Mouse (Mus musculus) ES-E14 (cell line): Measurements from ENCODE around the gene Amotl1. TPM values are rescaled to one million over a fixed set of nuclear protein-coding genes. Genes with fewer than 3 reads are reported as not detected.

Experiments used
- DNase-seq: peaks from one replicate; pipeline ENCODE4 v3.0.0-alpha.2; 2013; ENCODE audit warnings: low read depth, low spot score
- H3K27ac ChIP-seq: 2 replicates; pipeline ENCODE4 v1.5.1; 2012; ENCODE audit warnings: low read depth, mild to moderate bottlenecking, low read length, moderate library complexity, mixed read lengths; ENCODE audit not compliant: poor library complexity, insufficient read depth, severe bottlenecking
- H3K36me3 ChIP-seq: 2 replicates; pipeline ENCODE4 v1.6.1; 2012; ENCODE audit warnings: mild to moderate bottlenecking, low read length, moderate library complexity, mixed read lengths; ENCODE audit not compliant: control insufficient read depth, poor library complexity, insufficient read depth, severe bottlenecking
- H3K4me1 ChIP-seq, 2 experiments: fragments of 150-350 bp in 1 of 2; sonication (generic) in 1 of 2; 2 replicates each; pipeline ENCODE4 v1.6.1; 2012; ENCODE audit warnings: low read length in 2 of 2, mild to moderate bottlenecking in 1 of 2, mixed read lengths in 1 of 2; ENCODE audit not compliant: control insufficient read depth in 2 of 2, insufficient read depth in 2 of 2, poor library complexity in 1 of 2
- H3K4me3 ChIP-seq, 2 experiments: fragments of 150-350 bp in 1 of 2; sonication (generic) in 1 of 2; 2 replicates each; pipeline ENCODE4 v1.5.1; 2012; ENCODE audit warnings: low read length in 2 of 2, low read depth in 1 of 2, mild to moderate bottlenecking in 1 of 2, mixed read lengths in 1 of 2; ENCODE audit not compliant: insufficient read depth in 1 of 2, poor library complexity in 1 of 2, severe bottlenecking in 1 of 2
- H3K9ac ChIP-seq: 2 replicates; pipeline ENCODE4 v1.6.1; 2012; ENCODE audit warnings: low read depth, mild to moderate bottlenecking, low read length, mixed read lengths; ENCODE audit not compliant: poor library complexity, insufficient read depth, severe bottlenecking
- H3K9me3 ChIP-seq: fragments of 150-350 bp; sonication (generic); 2 replicates; pipeline ENCODE4 v1.6.1; 2012; ENCODE audit warnings: low read depth, mild to moderate bottlenecking, low read length; ENCODE audit not compliant: control insufficient read depth, insufficient read depth
- CHD2 ChIP-seq: IDR thresholded peaks from 2 replicates; pipeline ENCODE4 v1.6.1; 2014; ENCODE audit warnings: mild to moderate bottlenecking, low read depth, low read length, inconsistent platforms
- HCFC1 ChIP-seq: IDR thresholded peaks from 2 replicates; pipeline ENCODE4 v1.6.1; 2012; ENCODE audit warnings: low read length, inconsistent platforms, borderline replicate concordance; ENCODE audit not compliant: insufficient read depth
- MAFK ChIP-seq: IDR thresholded peaks from 2 replicates; pipeline ENCODE4 v1.6.1; 2014; ENCODE audit warnings: mild to moderate bottlenecking, low read depth, low read length, inconsistent platforms; ENCODE audit not compliant: insufficient read depth
- ZC3H11A ChIP-seq: IDR thresholded peaks from 2 replicates; pipeline ENCODE4 v1.6.1; 2012; ENCODE audit warnings: low read depth, mild to moderate bottlenecking, inconsistent platforms, low read length, borderline replicate concordance
- ZNF384 ChIP-seq: IDR thresholded peaks from 2 replicates; pipeline ENCODE4 v1.6.1; 2012; ENCODE audit warnings: low read depth, low read length, inconsistent platforms
- in situ Hi-C, 2 experiments: fragments of 600-800 bp; cut with MboI; formaldehyde crosslinking; loops; one replicate each; pipeline ENCODE4 v1.15.1; 2025; ENCODE audit warnings: low sequenced_read_pairs in 2 of 2, inconsistent platforms in 1 of 2; ENCODE audit not compliant: unreplicated experiment in 2 of 2
- total RNA-seq: library from RNA; depleted of rRNA; stranded (reverse); fragments of 300-350 nt; gene quantifications from 2 replicates; pipeline ENCODE4 v1.2.3, GENCODE M21; 2012

The Amotl1 gene
- total RNA-seq, 1 experiment, result 24.6 TPM

DNA sequence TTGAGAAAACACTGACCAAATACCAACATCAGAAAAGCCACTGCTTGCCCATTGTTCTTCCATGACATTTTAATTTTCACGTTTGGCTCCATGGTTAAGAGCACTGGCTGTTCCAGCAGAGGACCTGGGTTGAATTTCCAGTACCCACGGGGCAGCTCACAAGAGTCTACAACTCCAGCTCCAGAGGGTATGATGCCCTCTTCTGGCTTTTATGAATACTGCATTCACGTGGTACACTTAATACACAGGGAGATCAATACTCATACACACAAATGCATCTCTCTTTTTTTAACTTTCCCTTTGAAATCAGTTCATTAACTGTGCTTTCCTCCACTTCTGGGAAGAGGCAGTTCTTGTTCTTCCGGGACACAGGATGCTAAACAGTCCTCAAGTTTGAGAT, 41.4 kb downstream of the Amotl1 start:
- no peak overlapping the region for H3K27ac ChIP-seq
- TF ChIP-seq ZC3H11A, result no peak
- no peak for TF ChIP-seq ZNF384
- TF ChIP-seq MAFK, result no peak
- TF ChIP-seq HCFC1, result no peak
- TF ChIP-seq CHD2, result no peak
- no peak for DNase-seq
- no peaks in the 10 kb centered on the region for H3K4me1 ChIP-seq
- no peaks in the 10 kb centered on the region for H3K36me3 ChIP-seq
- no peak overlapping the region for H3K4me3 ChIP-seq
- no peaks in the 10 kb centered on the region for H3K9me3 ChIP-seq
- in situ Hi-C loops, result no loop called here
- no peak overlapping the region for H3K9ac ChIP-seq

DNA sequence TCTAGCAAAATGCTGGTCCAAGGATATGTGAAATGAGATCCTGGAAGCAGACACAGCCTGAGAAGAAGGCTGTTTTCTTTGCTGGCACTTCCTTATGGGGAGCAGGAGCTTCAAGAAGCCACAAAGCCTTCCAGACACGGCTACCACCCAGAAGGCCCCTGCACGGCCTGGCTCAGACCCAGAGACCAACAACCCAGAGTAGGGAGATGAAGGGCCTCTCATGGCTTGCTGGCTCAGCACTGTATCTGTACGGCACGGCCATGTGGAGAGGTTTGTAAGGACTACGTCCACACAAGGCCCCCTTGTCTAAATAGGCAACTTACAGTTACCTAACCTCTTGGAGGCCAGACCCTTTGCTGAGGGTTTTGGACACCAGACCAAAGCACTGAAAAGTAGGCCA, 45.1 kb downstream of the Amotl1 start:
- Histone ChIP-seq H3K9ac (no peak overlapping the region), H3K4me3 (no peak overlapping the region), H3K36me3 (peaks cover 2% of the 10 kb centered on the region; the same call in 1 of the 2 replicates), H3K27ac (no peak overlapping the region), H3K4me1 (no peaks in the 10 kb centered on the region), H3K9me3 (no peaks in the 10 kb centered on the region)
- no peak for TF ChIP-seq CHD2
- TF ChIP-seq ZC3H11A, result no peak
- no peak for TF ChIP-seq MAFK
- no peak for TF ChIP-seq ZNF384
- no peak for TF ChIP-seq HCFC1
- in situ Hi-C loops, result no loop called here
- no peak for DNase-seq

DNA sequence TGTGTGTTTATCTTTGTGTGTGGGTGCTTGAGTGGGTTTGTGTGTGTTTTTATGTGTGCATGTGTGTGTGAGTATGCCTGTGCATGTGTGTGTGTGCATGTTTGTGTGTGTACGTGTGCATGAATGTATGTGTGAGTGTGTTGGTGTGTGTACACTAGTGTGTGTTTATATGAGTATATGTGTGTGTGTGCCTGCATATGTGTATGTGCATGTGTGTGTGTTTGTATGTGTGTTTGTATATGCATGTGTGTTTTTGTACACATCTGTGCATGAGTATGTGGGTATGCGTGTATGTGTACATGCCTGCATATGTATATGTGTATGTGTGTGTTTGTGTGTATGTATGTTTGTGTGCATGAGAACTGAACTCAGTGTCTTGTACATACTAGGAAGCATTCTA, 46.7 kb downstream of the Amotl1 start:
- Histone ChIP-seq H3K4me1 (no peaks in the 10 kb centered on the region), H3K4me3 (no peak overlapping the region), H3K9me3 (no peaks in the 10 kb centered on the region), H3K9ac (no peak overlapping the region), H3K27ac (no peak overlapping the region), H3K36me3 (peaks cover 5% of the 10 kb centered on the region; the same call in 1 of the 2 replicates)
- in situ Hi-C loops, result no loop called here
- no peak for DNase-seq
- TF ChIP-seq ZC3H11A (no peak), MAFK (no peak), CHD2 (no peak), HCFC1 (no peak), ZNF384 (no peak)

DNA sequence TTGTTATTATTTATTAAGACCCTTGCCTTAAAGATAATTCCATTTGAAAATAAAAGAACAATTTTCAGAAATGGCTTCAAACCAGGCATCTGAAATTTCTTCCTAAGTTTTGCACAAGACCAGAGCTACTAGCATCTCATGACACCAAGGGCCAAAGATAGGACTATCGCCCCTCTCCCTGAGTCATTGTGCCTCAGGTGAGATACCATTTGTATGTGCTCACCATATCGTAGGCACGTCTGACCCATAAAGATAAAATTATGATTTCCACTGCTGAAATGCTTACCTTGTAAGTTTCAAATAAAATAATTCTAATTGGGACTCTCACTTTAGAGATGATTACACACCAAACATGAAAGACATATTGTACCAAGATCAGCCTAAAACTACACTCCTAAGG, 47.4 kb downstream of the Amotl1 start:
- TF ChIP-seq HCFC1 (no peak), CHD2 (no peak), MAFK (no peak), ZNF384 (no peak), ZC3H11A (no peak)
- DNase-seq, result no peak
- no peaks in the 10 kb centered on the region for H3K4me1 ChIP-seq
- no peak overlapping the region for H3K4me3 ChIP-seq
- no peaks in the 10 kb centered on the region for H3K9me3 ChIP-seq
- H3K36me3 ChIP-seq, result peaks cover 11% of the 10 kb centered on the region; the same call in 1 of the 2 replicates
- no peak overlapping the region for H3K9ac ChIP-seq
- in situ Hi-C loops, result no loop called here
- H3K27ac ChIP-seq, result no peak overlapping the region

- no peak for TF ChIP-seq MAFK
- no peak for TF ChIP-seq ZC3H11A
- no peak for TF ChIP-seq ZNF384
- no peak for TF ChIP-seq HCFC1
- no peak for TF ChIP-seq CHD2
- no peak for DNase-seq
- Histone ChIP-seq H3K36me3 (peaks cover 16% of the 10 kb centered on the region; the same call in 1 of the 2 replicates), H3K9me3 (no peaks in the 10 kb centered on the region), H3K9ac (no peak overlapping the region), H3K4me3 (no peak overlapping the region), H3K27ac (no peak overlapping the region), H3K4me1 (no peaks in the 10 kb centered on the region)
- in situ Hi-C loops, result no loop called here
These were observed 48.0 kb downstream of the Amotl1 start for GRCm38 (mm10) chr9:14596858-14597257.
